Mouse (Mus musculus): Measurements from ENCODE around the gene Scoc.

The Scoc gene

DNA sequence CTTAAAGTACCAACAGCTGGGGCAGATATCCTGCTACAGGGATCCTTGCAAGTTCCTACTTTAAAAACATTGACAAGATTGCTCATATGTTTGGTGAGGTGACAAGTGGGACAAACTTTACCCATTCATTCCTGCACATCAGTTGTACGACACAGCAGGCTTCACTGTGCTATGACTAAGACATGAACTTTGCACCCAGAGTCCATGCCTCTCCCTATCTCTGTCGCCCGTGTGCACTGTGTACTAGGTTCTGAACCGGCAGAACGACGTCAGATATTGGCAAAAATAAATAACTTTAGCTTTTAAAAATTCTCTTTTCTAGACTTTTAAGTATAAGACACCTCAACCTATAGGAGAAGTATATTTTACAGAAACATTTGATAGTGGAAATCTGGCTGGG lies 61.5 kb downstream of the Scoc start:
- DNase-seq = no peak

DNA sequence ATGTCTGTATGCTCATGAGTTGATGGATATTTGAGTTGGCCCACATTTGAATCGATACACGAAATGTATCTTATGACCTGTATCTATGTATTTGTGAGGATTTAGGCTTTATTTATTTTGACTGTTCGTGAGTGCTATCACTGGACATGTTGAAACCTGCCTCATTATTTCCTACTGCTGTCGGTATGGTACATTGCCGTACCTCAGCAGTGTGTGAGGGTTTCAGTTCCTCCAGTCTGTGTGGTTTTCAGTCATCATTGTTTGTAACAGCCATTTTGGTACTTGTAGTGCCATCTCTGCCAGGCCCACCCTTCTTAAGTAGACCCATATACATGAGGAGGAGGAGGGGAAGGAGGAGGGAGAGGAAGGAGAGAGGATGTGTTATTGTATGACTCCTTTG lies 63.9 kb downstream of the Scoc start:
- DNase-seq = no peak

DNA sequence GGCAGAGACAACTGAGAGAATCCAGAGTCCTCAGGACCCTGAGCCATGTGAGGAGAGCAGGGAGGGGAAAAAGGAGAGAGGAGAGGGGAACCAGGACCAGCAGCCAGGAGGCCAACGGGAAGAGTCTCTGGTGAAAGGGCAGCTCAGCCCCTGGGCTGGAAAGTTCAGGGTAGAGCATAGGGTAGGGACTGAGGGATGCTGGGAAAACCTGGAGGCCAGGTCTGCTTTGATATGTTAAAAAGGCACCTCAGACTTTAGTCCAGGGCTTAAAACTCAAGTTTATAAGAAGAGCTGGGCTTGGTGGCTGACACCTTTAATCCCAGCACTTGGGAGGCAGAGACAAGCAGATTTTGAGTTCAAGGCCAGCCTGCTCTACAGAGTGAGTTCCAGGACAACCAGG lies 65.7 kb downstream of the Scoc start:
- no peak for DNase-seq

DNA sequence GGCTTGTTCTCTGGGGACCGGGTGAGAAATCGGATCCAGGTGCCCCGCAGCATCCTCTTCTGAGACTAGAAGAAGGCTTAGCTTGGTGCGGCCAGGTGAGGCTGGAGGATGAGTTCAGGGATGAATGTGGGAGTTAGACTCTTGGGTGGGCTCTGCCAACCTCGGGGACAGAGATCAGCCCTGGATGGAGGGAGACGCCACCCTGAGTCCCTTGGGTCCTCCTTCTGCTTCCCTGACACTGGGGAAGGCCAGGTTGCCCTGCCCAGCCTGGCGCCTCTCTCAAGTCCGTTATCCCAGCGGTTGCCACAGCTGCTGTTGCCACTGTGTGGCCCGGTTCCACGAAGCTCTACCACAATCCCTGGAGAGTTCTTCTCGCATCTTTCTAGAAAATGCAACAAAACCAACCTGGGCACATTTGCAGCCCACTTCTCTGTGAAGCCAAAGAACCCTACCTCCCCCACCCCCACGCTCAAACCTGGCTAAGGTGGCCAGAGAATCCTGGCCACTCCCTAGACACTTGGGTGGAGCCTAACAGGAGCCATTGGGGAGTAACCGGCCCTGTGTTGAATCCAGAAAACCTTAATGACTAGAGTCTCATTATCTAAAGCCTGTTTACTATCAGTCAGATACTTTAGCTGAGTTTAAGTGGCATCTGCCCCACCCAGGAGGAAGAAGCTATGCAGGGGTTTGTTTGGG lies 68.0 kb downstream of the Scoc start:
- no peak for DNase-seq

DNA sequence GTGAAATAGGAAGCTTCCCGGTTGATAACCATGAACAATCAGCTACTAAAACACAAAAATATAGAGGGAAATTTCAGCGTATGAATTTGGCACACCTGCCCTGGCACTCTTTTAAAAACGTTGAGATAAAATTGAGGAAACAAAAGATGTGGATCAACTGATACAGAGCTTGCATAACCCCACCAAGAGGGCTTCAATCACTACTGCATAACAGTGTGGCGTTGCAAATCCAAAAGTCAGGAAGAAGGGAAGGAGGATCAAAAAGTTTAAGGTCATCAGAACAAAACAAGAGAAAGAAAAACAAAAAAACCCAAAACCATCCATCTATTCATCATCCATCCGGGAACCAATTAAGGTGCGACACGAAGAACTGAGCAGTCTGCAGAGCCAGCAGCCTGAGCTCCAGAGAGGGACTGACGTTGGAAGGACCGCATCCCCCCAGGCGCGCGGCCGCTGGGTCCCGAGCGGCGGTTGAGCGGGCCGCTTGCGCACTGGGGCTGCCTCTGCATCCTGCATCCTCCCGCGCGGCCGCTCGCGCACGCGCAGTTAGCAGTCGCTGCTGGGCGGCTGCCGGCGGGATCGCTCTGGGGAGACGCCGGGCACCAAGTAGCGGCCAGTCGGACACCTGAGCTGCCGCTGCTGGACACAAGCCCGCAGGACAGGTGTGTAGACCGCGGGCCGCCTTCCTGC lies 68.7 kb downstream of the Scoc start, which contains the start of gene Clgn:
Gene Clgn (plus strand): TSS at position 552 of the 690 bp plus-strand sequence.
- DNase-seq = peak; percentile 26 to 34

DNA sequence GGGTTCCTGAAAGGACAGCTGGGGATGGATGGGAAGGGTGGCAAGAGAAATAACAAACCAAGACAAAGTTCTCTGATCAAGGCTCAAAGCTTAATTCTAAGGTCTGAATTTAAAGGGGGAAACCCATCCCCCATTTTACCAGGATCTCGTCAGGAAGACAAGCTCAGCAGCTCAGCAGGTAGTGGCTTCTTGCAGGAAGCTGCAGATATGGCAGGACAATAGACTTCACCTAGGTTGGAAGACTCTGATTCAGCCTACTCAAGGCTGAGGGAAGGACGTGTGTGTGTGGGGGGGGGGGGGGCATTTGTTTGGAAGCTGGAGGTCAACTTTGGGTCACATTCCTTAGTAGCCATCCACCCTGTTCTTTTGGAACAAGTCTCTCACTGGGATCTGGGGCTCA lies 75.3 kb downstream of the Scoc start:
- DNase-seq = no peak

DNA sequence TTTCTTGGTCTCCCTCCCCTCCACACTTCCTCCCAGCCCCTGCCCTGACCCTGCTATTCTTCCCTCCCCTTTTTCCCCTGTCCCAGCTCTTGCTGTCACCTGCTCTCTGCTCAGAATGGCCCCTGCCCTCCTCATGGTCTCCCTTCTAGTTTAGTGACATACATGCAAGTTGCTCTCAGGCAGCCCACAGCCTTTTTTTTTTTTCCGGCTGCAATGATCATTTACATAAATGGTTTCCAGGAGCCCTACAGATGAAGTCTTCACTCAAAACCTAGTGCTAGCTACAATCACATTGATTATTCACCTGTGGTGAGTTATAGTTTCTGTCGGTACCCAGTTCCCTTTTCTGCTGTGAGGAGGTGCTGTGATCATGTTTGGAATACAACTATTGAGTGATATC lies 77.2 kb downstream of the Scoc start:
- no peak for DNase-seq

DNA sequence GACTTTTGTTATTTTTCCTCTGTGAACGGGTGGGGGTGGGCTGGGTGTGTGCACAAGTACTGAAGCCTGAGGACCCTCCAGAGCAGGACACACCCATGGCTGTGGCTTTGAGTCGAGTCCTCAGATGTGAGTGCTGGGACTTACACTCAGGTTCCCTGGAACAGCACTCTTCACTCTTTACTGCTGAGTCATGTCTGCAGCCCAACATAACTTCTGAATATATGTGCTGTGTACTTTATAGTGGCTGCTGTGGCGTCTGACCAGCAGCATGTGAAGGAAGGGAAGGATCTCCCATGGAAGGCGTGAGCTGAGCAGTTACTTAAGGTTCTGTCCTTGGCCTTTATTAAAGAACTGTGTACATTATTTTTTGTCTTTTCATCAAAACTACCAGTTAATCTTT lies 78.0 kb downstream of the Scoc start:
- DNase-seq = no peak
